Mouse (Mus musculus): ENCODE results near the gene Nat9. TPM values are rescaled to one million over a fixed set of nuclear protein-coding genes. Genes with fewer than 3 reads are reported as not detected.
A peak's percentile ranks its signal among the peaks of the same experiment; 100 is the strongest.

Gene Nat9
- total RNA-seq, 4 experiments from 2014 or later, result 25.0 to 34.9 (median 25.9) TPM

DNA sequence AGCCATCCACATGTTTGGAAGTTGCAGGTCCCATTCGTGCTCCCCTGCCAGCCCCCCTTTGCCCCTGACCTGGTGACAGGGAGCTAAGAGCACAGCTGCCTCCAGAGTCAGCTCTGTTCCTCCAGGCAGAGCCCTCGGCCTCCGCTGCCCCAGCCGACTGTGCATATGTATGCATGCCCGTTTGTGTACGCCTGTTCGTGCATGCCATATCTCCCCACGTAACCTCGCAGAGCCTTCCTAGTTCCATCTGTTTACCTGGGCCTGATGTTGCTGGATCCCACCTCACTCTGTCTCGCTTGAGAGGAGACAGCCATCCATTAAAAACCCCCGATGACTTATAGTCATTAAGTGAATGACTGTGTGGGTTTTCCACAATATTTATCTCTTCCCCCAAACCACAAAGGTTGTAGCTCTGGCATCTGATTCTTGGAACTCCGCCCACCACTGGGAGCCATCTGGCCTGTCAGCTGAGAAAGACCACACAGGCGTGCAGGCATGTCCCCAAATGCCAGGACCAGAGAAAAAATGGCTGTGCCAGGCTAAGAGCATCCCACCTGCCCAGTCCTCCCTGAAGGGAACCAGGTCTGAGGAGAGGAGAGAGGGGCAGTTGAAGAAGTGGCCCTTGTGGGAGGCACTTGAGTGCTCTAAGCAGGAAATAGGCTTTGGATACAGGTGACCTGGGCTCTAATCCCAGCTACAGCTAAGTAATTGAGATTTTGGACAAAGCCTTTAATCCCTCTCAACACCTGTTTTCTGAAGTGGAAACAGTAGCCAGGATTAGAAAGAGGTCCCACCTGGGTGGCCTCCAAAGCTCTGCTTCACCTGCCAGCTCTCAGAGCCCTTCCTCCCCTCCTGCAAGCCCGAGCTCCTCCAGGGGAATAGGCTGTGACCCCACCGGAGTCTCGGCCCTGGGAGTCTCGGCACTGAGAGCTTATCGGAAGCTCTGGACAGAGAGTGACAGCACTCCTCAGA lies 30.1 kb upstream of the Nat9 start:
- DNase-seq (ENCODE audit: low spot score), result no peak

DNA sequence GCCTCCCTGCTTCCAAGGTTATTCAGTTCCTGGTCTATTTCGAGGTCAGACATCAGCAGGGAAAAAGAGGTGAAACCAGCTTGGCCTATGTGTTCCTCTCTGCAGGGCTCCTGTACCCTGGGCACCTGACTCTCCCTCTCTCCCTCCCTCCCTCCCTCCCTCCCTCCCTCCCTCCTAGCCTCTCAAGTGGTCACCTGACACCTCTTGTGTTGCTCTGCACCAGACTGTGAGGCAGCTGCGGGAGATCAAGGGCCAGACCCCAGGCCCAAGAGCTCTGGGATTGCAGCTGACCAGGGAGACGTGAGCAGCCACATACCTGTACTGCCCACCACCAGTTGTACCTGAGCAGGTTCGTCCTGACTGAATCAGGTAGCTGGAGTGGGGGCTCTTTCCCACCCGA lies 27.5 kb upstream of the Nat9 start:
- DNase-seq (ENCODE audit: low spot score), result no peak

DNA sequence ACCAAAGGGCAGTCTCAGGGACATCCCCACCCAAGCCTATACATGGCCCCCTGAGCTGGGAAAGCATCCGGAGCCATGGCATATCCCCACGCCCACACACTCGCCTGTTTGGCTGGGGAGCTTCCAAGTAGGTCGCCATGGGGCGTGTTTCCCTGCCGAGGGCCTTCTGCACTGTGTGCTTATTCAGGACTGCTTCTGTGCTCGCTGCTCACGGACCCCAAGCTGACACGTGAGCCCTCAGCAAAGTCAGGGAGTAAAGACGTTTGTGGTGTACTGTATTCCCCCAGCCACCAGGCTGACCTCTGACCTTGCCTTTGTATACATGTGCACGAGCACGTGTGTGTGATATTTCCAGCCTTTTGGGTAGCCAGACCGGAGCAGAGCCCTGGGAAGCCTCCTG lies 24.5 kb upstream of the Nat9 start:
- DNase-seq (ENCODE audit: low spot score), result no peak

DNA sequence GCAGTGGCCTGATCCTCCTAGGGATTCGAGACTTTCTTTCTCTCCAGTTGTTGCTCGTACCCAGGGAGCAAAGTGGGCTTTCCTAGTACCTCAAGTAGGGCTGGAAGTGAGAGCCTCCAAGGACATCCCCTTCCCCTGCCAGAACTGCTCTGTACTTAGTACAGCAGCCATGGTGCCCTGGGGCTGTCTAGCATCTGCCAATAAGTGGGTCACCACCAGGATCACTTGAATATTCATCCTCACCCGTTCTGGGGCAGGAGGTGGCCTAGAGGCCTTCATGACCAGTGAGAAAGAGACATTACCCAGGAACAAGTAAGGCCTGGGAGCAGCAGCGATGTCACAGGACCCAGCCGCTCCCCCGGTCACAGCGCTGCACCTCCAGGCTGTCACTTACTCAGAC lies 22.3 kb upstream of the Nat9 start:
- no peak for DNase-seq (ENCODE audit: low spot score)

DNA sequence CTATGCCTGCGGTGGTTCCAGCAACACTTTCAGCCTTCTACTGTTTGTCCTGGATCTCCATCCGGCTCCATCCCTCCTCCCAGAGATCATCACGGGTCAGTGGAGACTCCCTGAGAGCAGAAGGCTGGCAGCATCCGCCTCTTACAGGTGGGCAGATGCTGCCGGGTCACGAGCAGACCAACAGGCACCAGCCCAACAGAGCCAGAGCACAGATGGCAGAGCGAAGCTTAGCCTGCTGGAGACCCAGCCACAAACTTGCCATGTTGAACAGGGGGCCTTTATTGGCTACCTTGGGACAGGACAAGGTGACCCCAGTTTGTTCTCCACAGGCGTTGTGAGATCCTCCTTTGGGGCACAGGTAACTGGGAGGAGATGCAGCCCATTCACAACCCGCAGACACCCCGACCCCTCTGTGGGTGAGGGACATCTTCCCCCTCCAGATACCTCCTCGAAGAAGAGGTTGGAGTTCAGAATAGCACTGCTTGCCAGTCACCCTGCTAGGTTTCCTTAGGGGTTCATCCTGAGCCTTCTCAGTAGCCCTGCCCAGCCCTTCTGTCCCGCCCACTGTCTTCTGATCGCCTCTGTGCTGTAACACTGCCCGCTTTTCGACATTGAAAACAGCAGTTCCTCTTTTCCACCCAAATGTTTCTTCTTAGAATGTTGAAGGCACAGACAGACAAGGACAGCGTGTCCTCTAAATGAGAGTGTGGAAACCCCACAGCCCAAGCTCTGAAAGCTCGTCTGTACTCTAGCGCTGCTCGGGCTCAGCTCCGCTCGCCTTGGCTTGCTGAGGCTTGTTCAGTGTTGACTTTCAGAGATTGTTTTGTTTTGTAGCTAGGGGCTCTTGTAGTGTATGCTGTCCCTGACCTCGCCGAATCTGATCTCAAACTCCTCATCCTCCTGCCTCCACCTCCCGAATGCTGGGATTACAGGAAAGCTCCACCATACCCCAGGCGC lies 21.4 kb upstream of the Nat9 start:
- no peak for DNase-seq (ENCODE audit: low spot score)

DNA sequence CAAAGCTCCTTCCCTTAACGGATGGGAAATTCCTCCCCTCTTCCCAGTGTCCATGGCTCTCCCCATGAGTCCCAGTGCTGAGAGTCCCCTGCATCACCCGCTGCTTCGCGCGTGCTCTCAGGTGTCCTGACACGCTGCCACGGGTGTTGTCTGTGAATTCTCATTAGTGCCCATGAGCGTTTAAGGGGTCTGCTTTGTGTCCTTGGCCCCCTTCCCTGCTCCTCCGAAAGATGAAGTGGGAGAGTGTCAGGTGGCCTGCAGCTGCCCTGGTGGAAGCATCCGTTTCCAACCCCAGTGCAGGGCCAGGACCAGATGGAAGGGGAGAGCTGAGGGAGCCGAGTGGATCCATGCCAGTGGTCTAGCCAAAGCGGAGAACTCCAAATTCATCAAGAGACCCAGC lies 20.5 kb upstream of the Nat9 start:
- DNase-seq (ENCODE audit: low spot score), result no peak

DNA sequence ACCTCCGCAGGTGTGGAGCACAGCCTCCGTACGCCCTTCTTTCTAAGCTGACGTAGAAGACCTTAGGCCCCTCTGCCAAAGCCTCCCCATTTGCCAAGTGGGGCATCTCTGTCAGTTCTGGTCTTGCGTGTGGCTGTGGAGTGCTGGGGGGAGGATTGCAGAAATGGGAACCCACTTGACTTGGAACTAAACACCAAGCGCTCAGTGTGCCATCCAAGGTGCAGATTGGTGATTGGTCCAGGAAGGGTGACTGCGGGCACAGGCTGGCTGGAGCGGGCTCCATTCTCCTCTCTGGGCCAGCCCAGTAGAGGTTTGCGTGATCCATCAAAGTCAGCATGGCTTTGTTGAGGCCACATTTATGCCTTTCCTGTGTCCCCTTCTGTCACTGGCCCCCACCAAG lies 15.1 kb upstream of the Nat9 start:
- DNase-seq (ENCODE audit: low spot score), result no peak

DNA sequence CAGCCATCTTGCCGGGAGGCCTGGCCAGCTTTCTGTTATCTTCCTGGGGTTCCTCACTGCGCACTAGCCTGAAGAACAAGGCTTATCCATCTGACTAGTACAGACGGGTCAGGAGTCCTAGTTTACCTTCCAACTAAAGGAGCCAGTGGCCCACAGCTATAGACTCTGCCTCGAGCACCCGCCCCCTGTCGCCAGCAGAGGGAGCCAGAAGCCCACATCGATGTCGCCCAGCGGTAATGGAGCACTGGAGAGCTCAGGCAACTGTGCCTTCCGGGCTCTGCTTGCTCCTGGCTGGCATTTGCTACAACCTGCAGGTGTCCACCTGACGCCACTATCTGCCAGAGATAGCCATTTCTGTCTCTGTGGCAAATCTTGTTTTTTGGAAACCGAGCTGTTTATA lies 14.7 kb upstream of the Nat9 start:
- peak; percentile 75 for DNase-seq (ENCODE audit: low spot score)

GRCm38 (mm10) chr11:115200520-115200919 lies 12.9 kb upstream of the Nat9 start:
- DNase-seq (ENCODE audit: low spot score), result no peak

- DNase-seq (ENCODE audit: low spot score), result no peak
Observed at GRCm38 (mm10) chr11:115198932-115199384, 11.3 kb upstream of the Nat9 start.

GRCm38 (mm10) chr11:115197558-115197957 lies 9.9 kb upstream of the Nat9 start:
- no peak for DNase-seq (ENCODE audit: low spot score)

GRCm38 (mm10) chr11:115195933-115196332 lies 8.3 kb upstream of the Nat9 start:
- DNase-seq (ENCODE audit: low spot score), result no peak

- DNase-seq (ENCODE audit: low spot score), result no peak
Observed at GRCm38 (mm10) chr11:115194693-115195092, 7.0 kb upstream of the Nat9 start.

DNA sequence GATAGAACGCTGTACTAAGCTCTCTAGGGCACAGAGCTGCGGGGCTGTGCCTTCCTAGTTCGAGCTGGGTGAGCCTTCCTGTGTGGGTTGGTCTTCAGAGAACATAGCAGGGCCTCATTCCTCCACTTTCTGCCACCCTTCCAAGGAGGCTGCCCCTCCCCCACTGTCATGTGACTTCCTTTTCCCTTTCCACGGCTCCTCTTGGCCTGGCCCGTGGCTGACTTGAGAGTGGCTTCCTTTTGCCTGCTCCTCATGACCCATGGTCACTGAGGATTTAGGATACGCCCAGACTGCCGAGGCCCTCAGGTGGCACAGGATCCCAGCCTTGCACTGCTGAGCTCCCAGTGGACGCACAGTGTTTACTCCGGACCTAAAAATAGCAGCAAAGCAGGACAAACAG lies 4.5 kb upstream of the Nat9 start:
- peak; percentile 69 for DNase-seq (ENCODE audit: low spot score)

GRCm38 (mm10) chr11:115189304-115189703 lies 1.6 kb upstream of the Nat9 start:
- DNase-seq (ENCODE audit: low spot score), result no peak

DNA sequence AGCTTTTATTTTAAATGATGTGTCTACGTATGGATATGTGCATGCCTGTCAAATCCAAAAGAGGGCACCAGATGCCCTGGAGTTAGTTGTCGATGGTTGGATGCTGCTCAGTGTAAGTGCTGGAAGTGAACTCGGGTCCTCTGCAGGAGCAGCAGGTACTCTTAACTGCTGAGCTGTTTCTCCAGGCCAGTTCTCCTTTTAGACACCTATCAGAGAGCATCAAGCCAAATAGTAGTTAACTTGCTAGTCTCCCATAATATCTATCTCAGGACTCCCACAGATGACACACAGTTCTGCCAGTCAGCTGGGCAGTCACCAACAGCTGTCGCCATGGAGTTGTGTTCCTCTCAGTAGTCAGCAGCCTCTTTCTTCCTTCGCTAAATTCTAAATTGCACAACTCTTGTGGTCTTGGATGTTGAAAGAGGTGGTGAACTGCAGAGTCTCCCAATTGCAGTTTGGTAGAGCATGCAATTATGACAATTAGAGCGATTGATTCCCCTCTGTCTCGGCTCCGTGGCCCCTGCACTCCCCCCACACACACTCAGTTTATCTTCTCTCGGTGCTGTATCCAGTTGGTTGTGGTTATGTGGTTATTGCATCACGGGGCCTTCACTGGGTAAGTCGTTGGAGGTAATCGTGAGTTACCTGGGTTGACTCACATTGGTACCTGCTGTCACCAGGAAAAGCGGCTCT lies 1.0 kb upstream of the Nat9 start:
- no peak for DNase-seq (ENCODE audit: low spot score)

GRCm38 (mm10) chr11:115187224-115187639 lies 427 bp downstream of the Nat9 start, which contains the start of gene Tmem104:
TSS of gene Tmem104 (plus strand) at chr11:115187487.
- peak; percentile 98 for DNase-seq (ENCODE audit: low spot score)

- no peak for DNase-seq (ENCODE audit: low spot score)
Observed at GRCm38 (mm10) chr11:115184973-115185372, 2.7 kb downstream of the Nat9 start.

DNA sequence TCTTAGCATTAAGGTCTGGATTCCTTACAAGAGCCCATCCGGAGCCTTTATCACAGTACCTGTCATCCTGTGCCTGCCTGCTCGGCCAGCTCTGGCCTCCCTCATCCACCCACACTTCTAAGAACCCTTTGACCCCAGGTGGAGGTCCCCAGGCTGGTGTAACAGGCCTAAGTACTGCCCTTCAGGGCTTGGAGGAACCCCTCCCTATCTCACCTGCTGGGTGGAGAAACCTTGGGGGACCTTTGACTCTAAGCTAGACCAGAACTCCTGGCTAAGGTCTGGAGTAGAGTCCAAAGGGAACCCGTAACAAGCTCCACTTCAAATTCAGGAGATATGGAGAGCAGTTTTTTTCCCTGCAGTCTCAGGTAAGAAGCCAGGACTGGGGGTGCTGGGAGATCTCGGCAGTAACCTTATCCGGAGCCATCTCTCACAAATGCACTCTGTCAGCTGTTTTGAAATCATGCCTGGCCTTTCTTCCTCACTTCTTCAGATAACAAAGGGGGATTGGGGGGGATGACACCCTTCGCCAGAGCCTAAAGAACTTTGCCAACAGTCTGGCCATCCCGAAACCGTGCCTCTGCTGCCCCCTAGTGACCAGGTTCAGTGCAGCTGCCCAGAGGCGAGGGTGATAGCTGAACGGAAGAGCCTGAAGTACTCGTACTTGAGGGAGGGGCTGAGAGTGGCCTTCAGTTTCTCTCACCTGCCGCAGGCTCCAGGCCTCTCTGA lies 5.6 kb downstream of the Nat9 start:
- peak; percentile 78 for DNase-seq (ENCODE audit: low spot score)

- DNase-seq (ENCODE audit: low spot score), result no peak
Observed at GRCm38 (mm10) chr11:115179881-115180280, 7.8 kb downstream of the Nat9 start.

DNA sequence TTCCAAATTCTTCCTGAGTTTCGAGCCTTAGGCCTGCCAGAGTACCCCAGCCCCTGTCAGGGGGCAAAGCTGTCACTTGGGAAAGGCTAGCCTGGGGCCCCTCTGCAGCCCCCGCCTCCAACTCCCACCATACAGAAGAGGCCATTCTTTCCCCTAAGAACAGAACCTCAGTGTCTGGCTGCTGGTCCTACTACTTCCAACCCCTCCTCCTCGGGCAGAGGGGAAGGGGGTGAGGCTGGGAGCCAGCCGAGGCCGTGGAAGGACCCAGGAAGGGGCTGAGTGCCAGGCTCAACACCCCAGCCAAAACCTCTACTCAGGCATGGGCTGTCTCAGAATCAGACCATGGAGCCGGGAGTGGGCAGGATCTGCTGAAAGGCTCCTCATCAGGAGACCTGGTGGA lies 8.5 kb downstream of the Nat9 start:
- no peak for DNase-seq (ENCODE audit: low spot score)
